Mouse (Mus musculus) fat pad, adult 2 months (tissue): ENCODE results near the gene C1qb.

ENCODE experiments used
- DNase-seq: peaks from one replicate; pipeline ENCODE4 v3.0.0-alpha.2; 2011; ENCODE audit warnings: low read depth, low spot score; ENCODE audit errors: extremely low read depth

Gene C1qb

GRCm38 (mm10) chr4:136848565-136848964 is 37.4 kb downstream of the C1qb start:
- DNase-seq: no peak

GRCm38 (mm10) chr4:136847166-136847565 is 38.8 kb downstream of the C1qb start:
- DNase-seq: no peak

DNA sequence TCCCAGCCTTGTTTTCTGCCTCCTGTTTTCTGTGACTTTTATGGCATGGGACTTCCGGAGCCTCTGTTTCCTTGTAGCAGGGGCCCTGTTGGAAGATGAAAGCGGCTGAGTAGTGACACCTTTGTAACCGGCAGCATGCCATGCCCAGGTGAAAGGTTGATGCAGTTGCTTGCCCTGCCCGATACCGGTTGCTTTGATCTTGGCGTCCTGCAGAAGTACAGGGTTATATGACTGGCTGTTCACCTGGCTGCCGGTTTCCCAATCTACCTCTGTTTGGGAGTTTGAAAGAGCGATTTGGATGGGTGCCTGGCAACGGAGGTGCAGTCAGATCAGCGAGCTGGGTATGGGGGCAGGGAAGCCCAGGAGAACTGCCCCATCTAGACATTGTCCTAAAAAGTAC is 43.2 kb downstream of the C1qb start:
- DNase-seq: no peak

DNA sequence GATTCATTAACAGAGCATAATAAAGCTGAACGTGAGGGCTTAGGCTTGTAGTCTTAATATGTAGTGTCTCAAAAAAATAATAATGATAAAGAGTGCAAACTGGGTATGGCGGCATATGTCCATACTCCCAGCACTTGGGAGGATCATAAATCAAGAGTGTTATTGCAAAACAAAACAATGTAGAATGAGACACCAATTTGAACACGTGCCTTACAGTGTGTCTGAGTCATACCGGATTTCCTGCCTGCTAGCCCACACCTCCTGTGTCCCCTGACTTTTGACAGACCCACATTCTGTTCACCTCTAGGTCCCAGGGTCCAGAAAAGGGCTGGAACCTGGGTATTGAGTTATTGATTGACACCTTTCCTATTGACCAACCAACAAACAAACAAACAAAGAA is 44.0 kb downstream of the C1qb start:
- no peak for DNase-seq

- DNase-seq: no peak
Observed at GRCm38 (mm10) chr4:136841056-136841455, 44.9 kb downstream of the C1qb start.

DNA sequence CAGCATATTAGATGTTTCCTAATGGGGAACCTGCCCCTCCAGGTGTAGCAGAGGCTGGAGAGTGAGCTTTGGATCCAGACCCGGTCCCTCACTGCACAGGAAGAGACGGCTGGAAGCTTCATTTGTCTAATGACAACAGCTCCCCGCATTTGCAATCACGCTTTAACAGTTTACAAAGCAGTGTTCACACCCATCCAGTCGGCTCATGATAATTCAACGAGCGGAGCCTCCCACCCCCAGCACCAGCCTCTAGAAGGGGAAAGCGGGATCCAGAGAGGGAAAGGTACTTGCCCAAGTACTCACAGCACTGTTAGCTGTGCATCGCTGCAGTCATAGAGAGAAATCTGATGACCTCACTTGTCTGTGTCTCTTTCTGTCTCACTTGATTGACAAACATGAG is 47.5 kb downstream of the C1qb start:
- no peak for DNase-seq

DNA sequence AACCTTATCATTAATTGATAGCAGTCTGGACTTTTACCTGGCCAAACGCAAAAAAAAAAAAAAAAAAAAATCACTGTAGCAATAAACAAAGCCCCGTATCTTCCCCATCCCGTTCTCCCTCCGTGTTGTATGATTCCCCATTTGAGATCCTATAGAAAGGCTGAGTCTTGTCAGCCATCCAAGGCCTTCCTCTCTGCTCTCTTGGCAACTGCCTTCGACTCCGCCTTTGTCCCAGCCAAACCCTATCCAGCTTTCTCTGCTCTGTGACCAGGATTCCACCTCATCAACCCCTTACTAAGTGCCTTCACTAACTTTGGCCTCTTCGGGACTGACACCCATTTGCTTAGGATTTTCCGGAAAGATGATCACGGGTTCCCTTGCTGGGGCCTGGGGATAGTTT is 48.0 kb downstream of the C1qb start:
- no peak for DNase-seq

DNA sequence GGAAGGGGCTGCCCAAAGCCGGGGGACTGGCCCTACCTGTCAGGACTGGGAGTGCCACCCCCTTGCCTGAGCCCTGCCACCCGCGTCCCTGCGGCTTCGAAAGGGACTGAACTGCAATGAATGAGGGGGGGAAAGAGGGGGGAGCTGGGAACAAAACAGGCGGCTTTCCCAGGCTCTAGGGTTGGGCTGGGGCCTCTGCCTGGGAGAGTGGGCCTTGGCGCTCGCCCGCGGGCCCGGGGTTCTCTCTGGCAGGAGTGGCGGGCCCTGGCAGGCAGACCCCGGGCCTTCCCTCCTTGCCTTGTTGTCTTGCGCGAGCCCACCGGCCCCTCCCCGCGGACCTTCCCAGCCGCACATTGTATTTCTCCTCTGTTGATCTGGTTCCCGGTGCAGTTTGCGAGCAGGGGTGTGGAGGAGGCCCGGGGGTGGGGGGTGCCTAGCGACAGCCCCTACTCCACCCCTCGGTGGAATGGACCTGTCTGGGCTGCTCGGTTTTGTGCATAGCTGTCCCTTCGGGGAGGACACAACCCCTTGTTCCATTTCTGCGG is 49.5 kb downstream of the C1qb start:
- no peak for DNase-seq

GRCm38 (mm10) chr4:136835621-136836386 is 50.2 kb downstream of the C1qb start, which contains the start of gene Ephb2:
TSS of gene Ephb2 (minus strand) at chr4:136835988.
- DNase-seq: no peak

DNA sequence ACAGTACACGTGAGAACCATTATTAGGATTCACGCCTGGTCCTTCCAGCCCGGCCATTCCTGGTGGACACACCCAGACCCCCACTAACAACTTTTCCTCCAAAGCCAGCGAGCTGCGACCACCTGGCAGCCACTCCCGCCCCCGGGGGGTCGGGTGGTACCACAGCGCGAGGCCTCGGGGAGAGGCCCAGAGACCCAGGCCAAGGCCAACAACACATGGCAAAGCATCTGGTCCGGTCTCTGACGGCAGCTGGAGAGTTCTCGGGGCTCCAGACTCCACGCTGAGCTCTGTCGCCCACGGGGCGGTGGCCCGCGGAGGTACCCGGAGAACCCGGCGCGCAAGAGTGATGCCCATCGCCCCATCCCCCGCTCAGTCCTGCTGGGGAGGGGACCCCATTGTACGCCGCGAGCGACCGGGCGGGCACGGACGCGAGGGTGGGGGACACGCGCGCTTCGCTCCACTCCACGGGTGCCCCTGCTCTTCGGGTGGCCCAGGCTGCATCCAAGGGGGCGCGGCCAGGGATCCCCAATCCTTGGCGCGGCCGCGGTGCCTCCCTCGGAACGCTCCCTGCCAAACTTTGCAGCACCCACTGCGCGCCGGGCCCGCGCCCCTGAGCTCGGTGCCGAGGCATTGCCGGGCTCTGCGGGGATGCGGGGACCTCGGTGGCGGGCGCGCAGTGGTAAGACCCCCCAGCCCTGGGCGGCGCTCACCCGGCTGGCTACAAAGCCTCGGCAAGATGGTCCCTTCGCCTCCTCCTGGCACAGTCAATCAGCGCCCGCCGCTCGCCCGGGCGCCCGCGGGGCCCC is 51.0 kb downstream of the C1qb start:
- no peak for DNase-seq

DNA sequence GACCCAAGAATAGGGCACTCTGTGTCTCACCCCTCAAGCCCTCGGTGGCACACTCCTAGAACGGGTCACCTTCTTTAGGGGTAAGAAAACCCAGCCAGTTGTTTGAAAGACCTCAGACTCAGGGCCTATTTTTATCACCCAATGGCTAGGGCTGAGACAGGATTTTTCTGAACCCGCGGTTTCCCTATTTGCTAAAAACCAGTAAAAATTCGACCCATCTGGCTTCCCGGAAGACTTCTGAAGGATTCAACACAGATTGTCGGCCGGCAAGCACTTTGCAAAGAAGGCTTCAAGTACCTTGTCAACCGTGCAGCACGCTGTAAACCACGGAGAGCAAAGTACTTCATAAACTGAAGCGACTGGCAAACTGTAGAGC is 51.6 kb downstream of the C1qb start:
- DNase-seq: no peak

- no peak for DNase-seq
Observed at GRCm38 (mm10) chr4:136833619-136834351, 52.2 kb downstream of the C1qb start.

- no peak for DNase-seq
Observed at GRCm38 (mm10) chr4:136832559-136833232, 53.3 kb downstream of the C1qb start.

DNA sequence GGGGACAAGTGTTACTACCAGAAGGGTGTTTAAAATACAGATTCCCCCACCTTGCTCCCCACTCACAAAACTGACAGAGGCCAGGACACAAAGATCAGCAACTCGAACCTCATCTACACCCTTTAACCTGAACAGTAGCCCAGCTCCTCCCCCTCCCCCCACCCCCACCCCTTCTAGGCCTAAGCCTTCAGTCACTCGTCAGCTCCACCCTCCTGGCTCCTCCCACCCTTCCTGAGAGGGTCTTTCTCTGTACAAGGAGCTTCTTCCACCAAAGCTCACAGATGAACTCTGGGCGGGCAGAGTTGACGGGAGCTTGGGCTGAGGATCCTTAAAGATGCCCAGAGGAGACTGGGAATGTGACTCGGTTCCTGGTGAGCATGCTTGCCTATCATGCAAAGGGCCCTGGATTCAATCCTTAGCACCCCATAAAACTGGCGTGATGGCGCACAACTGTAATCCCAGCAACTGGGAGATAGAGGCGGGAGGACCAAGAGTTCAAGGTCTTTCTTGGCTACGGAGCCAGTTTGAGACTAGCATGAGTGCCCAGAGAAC is 55.6 kb downstream of the C1qb start:
- DNase-seq: no peak
